Mouse (Mus musculus): ENCODE data around the gene Rnf19b. TPM values are rescaled to one million over a fixed set of nuclear protein-coding genes. Genes with fewer than 3 reads are reported as not detected.

Gene Rnf19b
- polyA plus RNA-seq, 1 experiment from 2014 or later = 10.8 TPM

DNA sequence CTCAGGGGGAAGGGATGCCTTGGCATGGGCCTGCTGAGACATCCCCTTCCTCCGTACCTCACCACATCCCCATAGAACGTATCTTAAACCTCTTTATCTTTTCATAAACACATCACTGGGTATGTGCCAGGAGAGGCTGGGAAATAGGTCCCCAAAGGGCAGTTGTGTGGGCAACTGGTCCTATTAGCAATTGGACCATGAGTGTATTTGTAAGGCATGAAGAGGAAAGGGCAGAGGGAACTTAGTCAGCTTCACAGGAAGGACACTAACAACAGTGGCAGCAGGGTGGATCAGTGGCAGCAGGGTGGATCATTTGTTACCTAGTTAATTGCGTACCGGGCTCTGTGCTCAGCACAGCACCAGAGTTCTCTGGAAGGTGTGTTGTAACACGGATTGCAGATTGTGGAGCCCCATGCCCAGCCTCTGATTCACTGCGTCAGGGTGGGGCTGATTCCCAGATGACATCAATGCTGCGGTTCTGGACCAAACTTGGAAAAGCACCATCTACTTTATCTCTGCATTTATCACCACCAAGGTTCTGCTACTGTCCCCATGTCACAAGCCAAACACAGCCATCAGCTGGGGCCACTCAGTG is 22.1 kb upstream of the Rnf19b start:
- Histone ChIP-seq H3K36me3 (no peaks in the 10 kb centered on the region), H3K27me3 (no peaks in the 10 kb centered on the region), H3K4me3 (replicated peaks) (no peak overlapping the region), H3K9ac (replicated peaks) (no peak overlapping the region), H3K9me3 (no peaks in the 10 kb centered on the region), H3K4me1 (replicated peaks) (peaks cover 32% of the 10 kb centered on the region), H3K27ac (no peak overlapping the region), H3K4me2 (no peak overlapping the region)
- WGBS = 64% methylated on average over 7 of the region's 7 CpGs
- no peak for ATAC-seq (ENCODE audit: insufficient number of reproducible peaks, insufficient read depth, low FRiP score, low TSS enrichment, low read depth)

- 17% methylated on average over 15 of the region's 15 CpGs for WGBS
- H3K27me3 ChIP-seq = peaks cover 66% of the 10 kb centered on the region
- H3K9me3 ChIP-seq = no peaks in the 10 kb centered on the region
- H3K36me3 ChIP-seq = no peaks in the 10 kb centered on the region
- H3K4me1 ChIP-seq (replicated peaks) = peaks cover 5% of the 10 kb centered on the region; the same call in 1 of the 2 replicates
- peak overlapping the region; percentile 57 for H3K4me3 ChIP-seq (replicated peaks)
- H3K27ac ChIP-seq = no peak overlapping the region
- peak overlapping the region; percentile 65 for H3K9ac ChIP-seq (replicated peaks)
- peak overlapping the region; percentile 96 for H3K4me2 ChIP-seq
- no peak for ATAC-seq (ENCODE audit: insufficient number of reproducible peaks, insufficient read depth, low FRiP score, low TSS enrichment, low read depth)
Observed at GRCm38 (mm10) chr4:129047721-129048421, 10.2 kb upstream of the Rnf19b start.

DNA sequence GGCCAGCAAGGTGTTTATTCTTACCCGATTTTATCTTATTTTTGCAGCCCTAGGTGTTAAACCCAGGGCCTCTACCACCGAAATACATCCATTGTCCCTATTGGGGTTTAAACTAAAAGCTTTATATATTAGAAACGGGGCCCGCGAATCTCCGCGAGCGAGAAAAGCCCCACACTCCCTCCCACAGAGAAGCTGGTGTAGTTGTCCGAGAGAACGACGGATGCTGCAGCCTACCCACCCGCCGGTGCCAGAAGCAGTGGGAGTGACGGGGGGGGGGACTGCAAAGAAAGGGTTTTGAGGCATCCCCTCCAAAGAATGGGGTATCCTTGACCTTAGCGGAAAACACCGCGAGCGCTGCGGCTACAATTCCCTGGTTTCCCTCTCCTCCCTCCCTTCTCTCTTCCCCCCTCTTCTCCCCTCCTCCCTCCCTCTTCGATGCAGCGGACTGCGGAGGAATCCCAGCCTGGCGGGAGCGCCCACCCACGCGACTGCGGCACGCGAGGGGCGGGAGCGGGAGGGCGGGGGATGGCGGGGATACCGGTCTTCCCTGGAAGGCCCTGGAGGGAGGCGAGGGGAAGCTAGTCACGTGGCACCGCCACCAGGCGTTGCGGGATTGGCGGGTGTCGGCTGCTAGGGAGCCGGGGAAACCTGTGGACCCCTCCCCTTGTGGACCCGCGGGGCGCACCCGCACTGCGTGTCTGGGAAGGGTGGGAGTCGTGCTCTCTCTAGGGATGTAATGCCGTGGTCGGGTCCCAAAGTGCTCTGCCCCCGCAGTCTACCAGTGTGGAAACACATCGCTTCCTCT is 9.4 kb upstream of the Rnf19b start:
- WGBS = under 1% methylated on average over 52 of the region's 52 CpGs
- Histone ChIP-seq H3K36me3 (no peaks in the 10 kb centered on the region), H3K4me3 (replicated peaks) (peak overlapping the region; percentile 57), H3K4me2 (peak overlapping the region; percentile 96), H3K27ac (0 out of 2 replicates have a peak overlapping the region, but pooled peaks have one; percentile 56), H3K9me3 (no peaks in the 10 kb centered on the region), H3K27me3 (peaks cover 68% of the 10 kb centered on the region), H3K4me1 (replicated peaks) (peaks cover 5% of the 10 kb centered on the region; the same call in 1 of the 2 replicates), H3K9ac (replicated peaks) (peak overlapping the region; percentile 65)
- peak; percentile 83 for ATAC-seq (ENCODE audit: insufficient number of reproducible peaks, insufficient read depth, low FRiP score, low TSS enrichment, low read depth)

- Histone ChIP-seq H3K4me2 (peak overlapping the region; percentile 96), H3K36me3 (no peaks in the 10 kb centered on the region), H3K9ac (replicated peaks) (peak overlapping the region; percentile 65), H3K27ac (0 out of 2 replicates have a peak overlapping the region, but pooled peaks have one; percentile 29), H3K27me3 (peaks cover 68% of the 10 kb centered on the region), H3K4me3 (replicated peaks) (peak overlapping the region; percentile 57), H3K9me3 (no peaks in the 10 kb centered on the region), H3K4me1 (replicated peaks) (peaks cover 5% of the 10 kb centered on the region; the same call in 1 of the 2 replicates)
- WGBS = 6% methylated on average over 23 of the region's 23 CpGs
- no peak for ATAC-seq (ENCODE audit: insufficient number of reproducible peaks, insufficient read depth, low FRiP score, low TSS enrichment, low read depth)
Observed at GRCm38 (mm10) chr4:129049306-129050011, 8.6 kb upstream of the Rnf19b start.

- 72% methylated on average over 4 of the region's 4 CpGs for WGBS
- Histone ChIP-seq H3K9me3 (no peaks in the 10 kb centered on the region), H3K4me1 (replicated peaks) (peaks cover 5% of the 10 kb centered on the region; the same call in 1 of the 2 replicates), H3K4me3 (replicated peaks) (no peak overlapping the region), H3K4me2 (no peak overlapping the region), H3K27me3 (peaks cover 68% of the 10 kb centered on the region), H3K36me3 (no peaks in the 10 kb centered on the region), H3K27ac (no peak overlapping the region), H3K9ac (replicated peaks) (no peak overlapping the region)
- no peak for ATAC-seq (ENCODE audit: insufficient number of reproducible peaks, insufficient read depth, low FRiP score, low TSS enrichment, low read depth)
Observed at GRCm38 (mm10) chr4:129050365-129050764, 7.7 kb upstream of the Rnf19b start.

DNA sequence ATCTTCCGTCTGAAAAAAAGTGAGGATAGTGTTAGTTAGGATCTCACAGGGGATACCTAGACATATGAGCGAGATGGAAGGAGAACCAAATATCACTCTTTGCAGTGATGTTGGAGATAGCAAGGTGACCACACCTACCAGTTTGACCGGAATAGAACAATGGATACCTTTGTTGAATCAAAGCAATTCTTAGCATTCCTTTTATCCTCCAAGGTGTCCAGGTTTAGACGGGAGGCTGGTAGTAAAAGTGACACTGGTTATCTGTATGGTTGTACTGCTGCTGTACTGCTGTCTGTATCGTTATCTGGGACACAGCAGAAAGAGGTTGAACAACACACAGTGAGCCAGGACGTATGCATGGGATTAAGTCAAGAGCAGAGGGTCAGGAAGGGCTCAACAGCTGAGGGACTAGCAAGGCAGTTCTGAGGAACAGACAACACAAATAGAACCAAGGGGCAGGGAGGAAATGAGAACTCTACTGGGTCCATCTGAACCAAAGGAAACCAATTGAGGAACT is 7.1 kb upstream of the Rnf19b start:
- WGBS = 66% methylated on average over 6 of the region's 6 CpGs
- no peak for ATAC-seq (ENCODE audit: insufficient number of reproducible peaks, insufficient read depth, low FRiP score, low TSS enrichment, low read depth)
- H3K4me1 ChIP-seq (replicated peaks) = peaks cover 5% of the 10 kb centered on the region; the same call in 1 of the 2 replicates
- H3K4me3 ChIP-seq (replicated peaks) = no peak overlapping the region
- no peaks in the 10 kb centered on the region for H3K9me3 ChIP-seq
- H3K27ac ChIP-seq = no peak overlapping the region
- peaks cover 63% of the 10 kb centered on the region for H3K27me3 ChIP-seq
- H3K4me2 ChIP-seq = no peak overlapping the region
- no peak overlapping the region for H3K9ac ChIP-seq (replicated peaks)
- no peaks in the 10 kb centered on the region for H3K36me3 ChIP-seq

GRCm38 (mm10) chr4:129051461-129052183 is 6.4 kb upstream of the Rnf19b start:
- ATAC-seq (ENCODE audit: insufficient number of reproducible peaks, insufficient read depth, low FRiP score, low TSS enrichment, low read depth) = no peak
- H3K9me3 ChIP-seq = no peaks in the 10 kb centered on the region
- no peak overlapping the region for H3K4me3 ChIP-seq (replicated peaks)
- peaks cover 57% of the 10 kb centered on the region for H3K27me3 ChIP-seq
- no peak overlapping the region for H3K4me2 ChIP-seq
- no peaks in the 10 kb centered on the region for H3K36me3 ChIP-seq
- no peak overlapping the region for H3K9ac ChIP-seq (replicated peaks)
- H3K4me1 ChIP-seq (replicated peaks) = peaks cover 5% of the 10 kb centered on the region; the same call in 1 of the 2 replicates
- 25% methylated on average over 11 of the region's 11 CpGs for WGBS
- H3K27ac ChIP-seq = no peak overlapping the region

GRCm38 (mm10) chr4:129054757-129055156 is 3.3 kb upstream of the Rnf19b start:
- no peak overlapping the region for H3K27ac ChIP-seq
- no peak overlapping the region for H3K4me2 ChIP-seq
- H3K9ac ChIP-seq (replicated peaks) = no peak overlapping the region
- H3K36me3 ChIP-seq = no peaks in the 10 kb centered on the region
- WGBS = 89% methylated on average over 12 of the region's 12 CpGs
- peaks cover 9% of the 10 kb centered on the region for H3K4me1 ChIP-seq (replicated peaks)
- no peak for ATAC-seq (ENCODE audit: insufficient number of reproducible peaks, insufficient read depth, low FRiP score, low TSS enrichment, low read depth)
- H3K4me3 ChIP-seq (replicated peaks) = no peak overlapping the region
- H3K27me3 ChIP-seq = peaks cover 27% of the 10 kb centered on the region
- H3K9me3 ChIP-seq = no peaks in the 10 kb centered on the region

- peaks cover 9% of the 10 kb centered on the region for H3K4me1 ChIP-seq (replicated peaks)
Observed at GRCm38 (mm10) chr4:129055562-129055961, 2.5 kb upstream of the Rnf19b start.

GRCm38 (mm10) chr4:129057533-129058206 is 401 bp upstream of the Rnf19b start:
- Histone ChIP-seq H3K36me3 (no peaks in the 10 kb centered on the region), H3K4me2 (peak overlapping the region; percentile 100), H3K27me3 (peaks cover 3% of the 10 kb centered on the region; the same call in 1 of the 2 replicates), H3K9ac (replicated peaks) (peak overlapping the region; percentile 94), H3K4me1 (replicated peaks) (peaks cover 9% of the 10 kb centered on the region), H3K27ac (peak overlapping the region; percentile 89), H3K9me3 (no peaks in the 10 kb centered on the region), H3K4me3 (replicated peaks) (peak overlapping the region; percentile 97)
- 3% methylated on average over 44 of the region's 44 CpGs for WGBS
- peak; percentile 92 for ATAC-seq (ENCODE audit: insufficient number of reproducible peaks, insufficient read depth, low FRiP score, low TSS enrichment, low read depth)

More at GRCm38 (mm10) chr4:129055562-129055961, 2.5 kb upstream of the Rnf19b start:
- H3K4me3 ChIP-seq (replicated peaks) = no peak overlapping the region
- H3K4me2 ChIP-seq = no peak overlapping the region
- no peaks in the 10 kb centered on the region for H3K9me3 ChIP-seq
- ATAC-seq (ENCODE audit: insufficient number of reproducible peaks, insufficient read depth, low FRiP score, low TSS enrichment, low read depth) = no peak
- no peak overlapping the region for H3K9ac ChIP-seq (replicated peaks)
- H3K27ac ChIP-seq = no peak overlapping the region
- H3K27me3 ChIP-seq = peaks cover 19% of the 10 kb centered on the region
- WGBS = 82% methylated on average over 5 of the region's 5 CpGs
- H3K36me3 ChIP-seq = no peaks in the 10 kb centered on the region

All from limb, embryonic 12.5 days (tissue).